Mouse (Mus musculus): ENCODE data around the gene Tbc1d5.

- no peak for TF ChIP-seq GATA1 (IDR thresholded peaks at IDR 0.05; ENCODE audit: borderline replicate concordance, low read length)
- no peak for TF ChIP-seq FLI1 (IDR thresholded peaks at IDR 0.05; ENCODE audit: low read length)
These were observed 311.9 kb downstream of the Tbc1d5 start for GRCm38 (mm10) chr17:50867297-50867696.

All from megakaryocyte, embryonic 14.5 days (primary cell).